Mouse (Mus musculus): ENCODE data around the gene Klc1.
A peak's percentile ranks its signal among the peaks of the same experiment; 100 is the strongest.

The Klc1 gene

GRCm38 (mm10) chr12:111814769-111815762, 56.4 kb downstream of the Klc1 start:
- peak; percentile 47 for DNase-seq

GRCm38 (mm10) chr12:111816528-111816927, 57.9 kb downstream of the Klc1 start:
- peak; percentile 20 for DNase-seq

DNA sequence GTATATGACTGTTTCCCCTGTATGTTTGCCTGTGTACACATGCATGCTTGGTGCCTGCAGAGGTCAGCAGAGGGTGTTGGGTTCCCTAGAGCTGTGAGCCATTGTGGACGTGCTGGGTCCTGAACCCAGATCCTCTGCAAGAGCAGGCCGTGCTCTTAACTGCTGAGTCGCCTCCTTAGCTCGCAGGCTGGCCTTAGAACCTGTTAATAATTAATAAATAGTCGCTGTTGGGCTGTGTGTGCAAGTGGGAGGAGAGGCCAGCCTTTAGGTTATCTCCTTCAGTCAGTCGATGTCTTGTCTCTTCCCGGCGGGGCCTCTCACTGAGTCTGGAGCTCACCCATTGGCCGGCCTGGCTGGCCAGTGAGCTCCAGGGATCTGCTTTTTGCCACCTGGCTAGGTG, 58.3 kb downstream of the Klc1 start:
- DNase-seq: peak; percentile 88

DNA sequence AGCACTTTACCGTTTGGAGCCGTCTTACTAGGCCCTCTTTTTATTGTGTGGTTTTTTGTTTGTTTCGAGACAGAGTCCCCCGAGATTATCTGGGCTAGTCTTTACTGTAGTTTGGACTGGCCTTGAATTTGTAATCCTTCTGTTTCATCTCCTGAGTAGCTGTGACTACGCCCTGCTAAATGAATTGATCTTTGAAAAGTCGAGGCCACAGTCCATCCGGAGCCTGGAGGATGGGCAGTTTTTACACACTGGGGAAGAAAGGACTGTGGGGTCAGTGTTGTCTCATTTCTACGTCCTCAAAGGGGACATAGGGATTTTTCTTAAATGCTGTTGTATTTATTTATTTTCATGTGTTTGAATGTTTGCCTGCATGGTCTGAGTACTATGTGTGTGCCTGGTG, 59.3 kb downstream of the Klc1 start:
- DNase-seq: no peak

DNA sequence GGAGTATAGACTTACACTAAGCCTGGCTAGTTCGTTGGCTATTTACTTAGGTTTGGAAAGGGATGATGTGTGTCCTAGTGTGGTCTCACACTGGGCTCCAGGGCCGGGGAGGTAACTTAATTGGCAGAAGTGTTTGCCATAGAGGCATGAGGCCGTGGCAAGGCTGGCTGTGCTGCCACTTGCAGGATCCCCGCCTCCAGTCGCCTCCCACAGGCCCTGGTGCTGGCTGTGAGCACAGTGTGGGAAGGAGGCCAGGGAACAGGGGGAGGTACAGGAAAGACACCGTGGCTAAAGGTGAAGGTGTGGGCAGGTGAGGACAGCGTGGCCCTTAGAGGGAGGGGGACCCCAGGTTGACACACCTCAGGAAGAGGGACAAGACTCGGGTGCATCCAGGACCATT, 61.3 kb downstream of the Klc1 start:
- no peak for DNase-seq

DNA sequence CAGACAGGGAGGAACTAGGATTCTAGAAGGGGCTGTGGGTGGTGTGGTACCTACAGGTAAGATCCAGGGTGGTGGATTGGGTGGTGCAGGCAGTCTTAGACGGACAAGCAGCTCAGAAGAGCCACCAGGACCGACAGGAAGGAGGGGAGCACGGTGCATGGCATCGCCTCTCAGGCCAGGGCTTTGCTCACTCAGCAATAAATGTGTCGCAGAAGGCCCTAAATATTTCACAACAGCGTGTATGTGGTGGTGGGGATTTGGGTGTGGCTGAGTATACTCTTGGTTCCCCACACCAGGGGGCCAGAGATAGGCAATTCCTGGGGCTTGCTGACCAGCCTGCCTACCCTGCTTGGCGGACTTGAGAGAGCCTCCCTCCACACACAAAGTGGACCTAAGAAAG, 62.1 kb downstream of the Klc1 start:
- no peak for DNase-seq

DNA sequence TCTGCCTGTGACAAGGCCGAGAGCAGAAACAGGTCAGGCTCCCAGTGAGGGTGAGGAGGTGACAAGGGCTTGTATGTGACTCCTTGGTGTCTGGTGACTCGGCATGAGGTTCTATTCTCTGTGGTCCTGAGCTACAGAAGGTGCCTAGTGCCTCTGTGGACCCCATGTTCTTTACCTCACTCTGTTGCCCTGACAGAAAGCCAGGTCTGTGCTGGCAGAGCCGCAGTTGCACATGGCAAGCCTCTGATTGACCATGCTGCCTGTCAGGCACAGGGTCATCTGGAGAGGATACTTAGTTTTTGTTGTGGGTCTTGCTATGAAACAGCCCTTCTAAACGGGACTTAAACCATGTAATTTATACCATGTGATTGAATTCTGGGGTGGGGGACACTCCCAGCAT, 63.3 kb downstream of the Klc1 start:
- no peak for DNase-seq

GRCm38 (mm10) chr12:111827556-111827955, 68.9 kb downstream of the Klc1 start:
- no peak for DNase-seq

DNA sequence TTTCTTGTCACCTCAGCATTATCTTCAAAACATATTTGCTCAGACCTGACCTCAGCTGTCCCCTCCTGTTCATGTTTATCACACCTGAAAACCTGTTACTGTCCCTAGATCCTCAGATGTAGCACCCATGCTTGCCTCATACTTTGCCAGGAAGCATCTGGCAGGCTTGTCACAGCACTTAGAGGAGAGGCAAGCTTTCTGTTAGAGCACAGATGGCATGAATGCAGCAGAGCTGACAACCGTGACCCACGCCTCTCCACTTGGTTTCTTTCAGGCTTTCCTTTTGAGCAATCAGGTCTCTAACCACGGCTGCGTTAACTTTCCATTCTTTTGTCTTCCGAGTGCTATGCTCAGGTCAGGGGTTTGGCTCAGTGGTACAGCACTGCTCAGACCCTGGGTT, 70.8 kb downstream of the Klc1 start:
- DNase-seq: no peak

GRCm38 (mm10) chr12:111829954-111830353, 71.3 kb downstream of the Klc1 start:
- DNase-seq: no peak

GRCm38 (mm10) chr12:111830375-111830774, 71.7 kb downstream of the Klc1 start:
- peak; percentile 42 for DNase-seq

GRCm38 (mm10) chr12:111832643-111833042, 74.0 kb downstream of the Klc1 start:
- peak; percentile 44 for DNase-seq

GRCm38 (mm10) chr12:111833457-111833856, 74.8 kb downstream of the Klc1 start:
- DNase-seq: peak; percentile 82

DNA sequence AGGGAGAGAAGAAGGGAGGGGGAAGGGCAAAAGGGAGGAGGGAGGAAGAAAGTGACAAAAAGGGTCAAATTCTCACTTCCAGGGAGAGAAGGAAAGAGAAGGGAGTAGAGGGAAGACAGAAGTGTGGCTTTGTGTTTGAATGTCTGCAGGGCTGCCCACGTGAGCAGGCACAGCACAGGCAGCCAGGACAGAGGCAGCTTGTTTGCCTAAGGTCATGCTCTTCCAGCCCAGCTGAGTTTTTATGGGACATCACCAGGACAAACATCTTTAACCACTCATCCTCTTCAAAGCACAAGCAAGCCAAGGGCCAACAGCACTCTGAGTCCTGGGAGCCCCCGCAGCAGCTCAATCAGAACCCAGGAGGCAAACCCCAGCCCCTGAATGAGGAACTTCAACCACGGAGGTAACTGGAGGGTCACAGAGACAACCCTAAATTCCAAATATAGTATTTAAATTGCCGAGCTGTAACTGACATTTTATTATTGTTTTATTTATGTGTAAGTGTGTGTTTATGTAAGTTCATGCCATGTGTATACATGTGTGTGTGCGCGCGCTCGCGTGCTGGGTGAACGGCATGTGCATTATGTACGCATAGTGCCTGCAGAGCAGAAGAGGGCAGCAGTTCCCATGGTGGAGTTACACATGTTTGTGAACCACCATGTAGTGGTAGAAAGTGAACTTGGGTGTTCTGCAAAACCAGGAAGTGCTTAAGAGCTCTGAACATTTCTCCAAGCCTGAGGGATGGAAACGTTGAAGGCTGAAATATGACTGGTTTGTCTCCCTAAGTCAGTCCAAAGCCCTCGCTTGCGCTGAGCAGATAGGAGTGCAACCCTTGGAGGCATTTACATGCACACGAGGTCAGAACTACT, 84.2 kb downstream of the Klc1 start:
- no peak for DNase-seq

- no peak for DNase-seq
Measured at GRCm38 (mm10) chr12:111843470-111843869, 84.8 kb downstream of the Klc1 start.

GRCm38 (mm10) chr12:111845953-111846352, 87.3 kb downstream of the Klc1 start:
- DNase-seq: no peak

DNA sequence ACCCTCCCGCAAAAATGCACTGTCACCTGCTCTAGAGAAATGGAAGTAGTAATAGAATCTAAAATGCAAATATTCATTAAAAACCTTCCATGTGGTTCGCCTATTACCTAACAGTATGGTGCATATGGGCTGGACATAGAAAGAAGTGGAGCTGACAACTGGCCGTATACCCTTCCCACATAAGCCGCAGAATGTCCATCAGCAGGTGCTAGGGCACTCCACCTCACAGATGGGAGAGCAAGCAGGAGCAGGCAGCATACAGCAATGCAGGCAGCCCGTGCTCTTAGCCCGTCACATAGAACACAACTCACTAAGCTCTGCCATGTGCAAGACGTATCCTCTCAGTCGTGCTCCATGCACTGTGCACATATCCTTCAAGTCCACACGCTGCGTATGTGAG, 88.2 kb downstream of the Klc1 start:
- DNase-seq: no peak

GRCm38 (mm10) chr12:111848300-111848798, 89.7 kb downstream of the Klc1 start:
- DNase-seq: no peak

DNA sequence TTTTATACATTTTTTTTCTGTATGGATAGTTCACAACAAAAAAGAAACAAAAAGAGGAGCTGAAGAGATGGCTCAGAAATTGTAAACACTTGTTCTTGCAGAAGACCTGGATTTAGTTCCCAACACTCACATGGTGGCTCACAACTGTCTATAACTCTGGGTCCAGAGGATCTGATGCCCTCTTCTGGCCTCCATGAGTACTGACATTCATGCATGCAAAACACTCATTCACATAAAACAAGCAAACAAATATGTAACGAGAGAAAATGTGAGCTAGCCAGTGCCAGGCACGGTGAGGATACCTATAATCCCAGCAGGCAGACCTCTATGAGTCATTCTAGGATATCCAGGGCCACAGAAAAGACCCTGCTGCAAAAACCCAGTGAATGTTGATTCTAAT, 92.6 kb downstream of the Klc1 start:
- no peak for DNase-seq

GRCm38 (mm10) chr12:111851745-111852144, 93.1 kb downstream of the Klc1 start:
- no peak for DNase-seq

DNA sequence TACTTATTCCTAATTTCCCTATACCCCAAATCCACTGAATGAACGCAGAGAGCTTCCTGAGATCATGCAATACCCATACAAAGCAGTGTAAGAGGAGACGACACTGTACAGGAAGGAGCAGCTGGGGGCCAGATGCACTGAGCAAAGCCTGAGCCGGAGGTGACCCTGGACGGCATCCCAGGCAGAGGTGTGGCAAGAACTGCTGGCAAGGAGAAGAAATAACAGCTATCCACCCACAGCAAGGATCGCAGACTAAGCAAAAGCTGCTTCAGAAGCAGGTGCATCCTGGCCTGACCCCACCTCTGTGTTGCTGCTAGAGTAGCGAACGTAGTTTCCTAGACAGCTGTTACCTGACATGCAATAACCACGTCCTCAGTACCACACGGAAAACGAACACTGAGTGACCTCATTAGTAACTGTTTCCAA, 94.4 kb downstream of the Klc1 start:
- DNase-seq: no peak

DNA sequence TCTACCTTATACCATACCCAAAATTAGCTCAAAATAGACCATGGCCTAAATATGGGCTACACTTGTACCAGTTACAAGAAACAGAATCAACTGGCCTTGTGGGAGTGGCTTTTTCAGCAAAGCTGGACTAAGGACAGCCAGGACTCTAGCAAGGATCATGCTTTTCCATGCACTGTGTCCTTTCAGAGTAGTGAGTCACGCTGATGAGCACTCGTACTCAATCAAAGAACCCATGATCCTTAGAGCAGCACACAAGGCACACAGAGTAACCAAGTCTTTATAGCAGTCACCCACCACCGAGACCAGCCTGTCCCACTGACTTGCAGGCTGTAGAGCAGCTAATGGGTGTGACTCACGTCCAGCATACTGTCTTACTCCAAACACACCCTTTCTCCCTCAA, 94.9 kb downstream of the Klc1 start:
- DNase-seq: no peak

GRCm38 (mm10) chr12:111855448-111855847, 96.8 kb downstream of the Klc1 start:
- DNase-seq: no peak
